Mouse (Mus musculus) adrenal gland (tissue): Measurements from ENCODE around the gene Frs3.

ENCODE experiments used
- intact Hi-C: fragments of 180-260 bp; cut with DNase I; formaldehyde crosslinking; loops from one replicate; pipeline ENCODE4 v1.15.1; 2025

Frs3 gene

DNA sequence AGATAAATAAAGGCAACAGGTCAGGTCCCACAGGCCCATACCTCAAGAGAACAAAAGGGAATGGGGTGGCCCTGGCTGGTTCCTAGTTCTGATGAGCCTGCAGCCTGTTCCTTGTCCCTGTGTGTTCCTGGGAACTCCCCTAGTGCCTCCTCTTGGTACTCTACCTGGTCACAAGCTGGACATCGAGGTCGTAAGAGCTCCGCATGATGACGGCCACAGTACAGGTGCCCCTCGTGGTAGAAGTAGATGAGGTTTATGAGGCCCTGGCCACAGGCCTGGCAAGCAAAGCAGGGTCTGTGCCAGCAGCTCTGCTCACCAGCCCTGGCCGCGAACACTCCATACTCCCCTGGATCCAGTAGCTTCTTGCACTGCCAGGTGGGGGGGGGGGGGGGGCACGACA is 1.1 kb downstream of the Frs3 start:
- intact Hi-C loops = loop anchor here (5.0 kb wide), 1 partner anchor 183 kb away; the partner anchor contains the start of gene Ccnd3

DNA sequence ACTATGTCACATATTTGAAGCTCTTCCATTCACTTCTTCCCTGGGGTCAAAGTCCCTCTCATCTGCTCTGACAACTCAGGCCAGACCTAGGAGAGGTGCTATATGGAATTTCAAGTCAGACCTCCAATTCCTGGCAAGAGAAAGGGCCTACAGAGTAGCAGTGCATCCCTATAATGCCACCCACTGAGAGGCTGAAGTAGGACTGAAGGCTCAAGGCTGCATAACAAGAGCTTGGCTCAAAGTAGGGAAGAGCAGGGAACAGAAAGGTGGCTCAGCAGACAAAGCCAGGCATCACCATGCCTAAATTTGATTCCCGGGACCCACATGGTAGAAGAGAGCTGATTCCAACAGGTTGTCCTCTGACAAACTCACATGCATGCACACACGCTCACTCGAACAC is 2.8 kb downstream of the Frs3 start:
- intact Hi-C loops = no loop called here

DNA sequence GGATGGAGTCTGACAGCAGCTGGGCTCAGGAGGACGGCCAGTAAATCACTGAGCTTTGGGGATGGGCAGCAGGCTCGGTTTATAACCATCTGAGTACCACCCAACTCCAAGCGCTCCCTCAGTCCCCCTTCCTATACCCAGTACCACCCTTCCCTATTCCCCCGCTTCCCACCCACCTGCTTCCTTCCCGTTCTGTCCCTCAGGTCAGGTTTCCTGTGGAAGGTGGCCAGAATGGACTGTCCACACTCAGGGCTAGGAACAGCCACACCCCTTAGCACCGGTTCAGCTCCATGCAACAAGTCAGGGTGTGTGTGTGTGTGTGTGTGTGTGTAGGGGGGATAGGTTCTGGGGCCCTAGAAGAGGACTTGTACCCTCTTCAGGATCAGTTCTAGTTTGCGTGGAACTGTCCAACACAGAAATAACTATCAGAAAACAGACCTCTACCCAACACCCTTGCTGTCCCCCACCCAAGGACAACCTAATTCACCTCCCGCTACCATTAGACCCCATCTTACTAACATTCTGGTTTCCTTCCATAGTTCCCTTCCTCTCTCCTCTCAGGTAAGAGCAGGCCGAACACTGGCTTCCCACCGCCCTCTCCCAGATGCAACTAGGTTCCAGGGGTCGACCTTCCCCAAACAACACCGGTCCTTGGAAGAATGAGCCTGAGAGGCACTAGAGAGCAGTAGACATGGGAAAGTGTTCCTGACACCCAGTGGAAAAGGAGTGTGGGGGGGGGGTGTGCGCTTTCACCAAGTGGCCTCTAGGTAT is 5.0 kb downstream of the Frs3 start:
- intact Hi-C loops = no loop called here

DNA sequence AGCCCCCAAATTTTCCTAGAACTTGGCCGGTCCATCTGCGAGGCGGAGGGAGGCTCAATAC is 5.4 kb downstream of the Frs3 start, which contains the start of gene Gm21981:
Gene Gm21981 (minus strand): TSS at position 14 of the 61 bp plus-strand sequence.
- intact Hi-C loops = no loop called here

DNA sequence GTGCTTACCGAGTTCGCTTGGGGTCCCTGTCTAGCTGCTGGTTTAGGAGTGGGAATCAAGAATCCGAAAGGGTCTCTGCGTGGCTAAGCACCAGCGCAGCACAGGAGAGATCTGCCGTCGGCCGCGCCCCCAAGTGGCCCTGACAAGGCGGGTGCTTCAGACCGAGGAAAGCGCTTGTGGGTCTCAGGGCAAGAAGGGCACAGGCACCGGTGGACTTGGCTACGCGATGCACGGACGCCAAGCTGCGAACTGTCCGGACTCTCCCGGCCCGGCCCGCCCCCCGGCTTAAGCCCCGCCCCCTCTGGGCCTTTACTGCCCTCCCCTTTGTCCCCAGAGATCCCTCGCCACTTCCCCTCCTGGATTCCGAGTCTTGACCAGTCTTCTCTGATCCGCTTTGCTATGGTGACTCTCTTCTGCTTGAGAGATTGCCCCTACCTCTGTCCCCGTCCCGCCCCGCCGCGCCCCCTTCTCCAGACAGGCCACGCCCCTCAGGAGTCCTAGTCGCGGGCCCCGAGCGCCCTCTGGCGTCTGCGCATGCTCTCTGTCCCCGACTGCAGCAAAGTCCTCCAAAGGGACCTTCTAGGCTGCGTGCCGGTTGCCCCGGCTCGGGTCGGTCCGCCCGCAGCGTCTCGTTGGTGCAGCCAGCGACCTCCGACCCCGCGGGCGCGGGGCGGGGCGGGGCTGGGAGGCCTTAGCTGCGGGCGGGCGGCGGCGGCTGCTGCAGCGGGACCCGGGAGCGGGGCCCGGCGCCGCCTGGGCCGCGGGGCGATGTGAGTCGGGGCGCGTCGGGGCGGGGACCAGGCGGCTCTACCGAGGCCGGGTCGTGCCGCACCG is 5.9 kb downstream of the Frs3 start, which contains the start of gene Prickle4:
Gene Prickle4 (minus strand): TSS at position 234 of the 834 bp plus-strand sequence.
- intact Hi-C loops = no loop called here

DNA sequence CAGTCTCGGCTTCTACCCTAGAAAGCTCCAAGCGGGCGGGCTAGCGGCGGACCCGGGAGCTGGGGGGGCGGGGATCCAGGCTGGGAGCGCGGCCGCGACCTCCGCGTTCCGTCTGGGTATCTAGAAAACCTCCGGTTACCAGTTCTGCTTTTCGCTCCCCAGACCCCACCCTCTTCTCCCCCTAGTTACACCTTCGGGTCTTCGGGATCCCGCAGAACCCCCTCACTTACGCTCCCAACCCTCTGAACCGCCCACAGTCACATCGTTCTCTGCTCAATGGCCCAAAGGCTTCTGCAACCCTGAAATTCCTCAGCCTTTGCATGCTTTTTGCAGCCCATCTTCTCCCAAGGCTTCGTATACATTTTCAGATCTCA is 6.5 kb downstream of the Frs3 start:
- intact Hi-C loops = no loop called here

DNA sequence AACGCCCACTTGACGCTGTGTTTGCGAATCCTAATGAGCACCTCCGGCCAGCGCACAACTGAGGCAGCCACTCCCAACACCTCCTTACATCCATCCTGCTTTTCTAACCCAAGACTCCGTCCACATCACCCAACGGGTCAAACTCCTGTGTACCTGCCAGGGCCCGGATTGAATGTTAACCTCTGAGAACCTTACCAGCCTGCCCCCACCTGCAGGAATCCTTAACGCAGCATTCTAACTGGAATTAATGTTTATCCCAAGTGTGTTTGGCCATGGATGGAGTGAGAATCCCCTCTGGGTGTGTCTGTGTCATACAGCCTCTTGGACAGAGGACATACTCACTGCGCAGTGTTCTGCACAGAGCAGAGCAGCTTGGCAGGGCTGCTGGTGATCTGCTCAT is 9.3 kb downstream of the Frs3 start:
- intact Hi-C loops = no loop called here

DNA sequence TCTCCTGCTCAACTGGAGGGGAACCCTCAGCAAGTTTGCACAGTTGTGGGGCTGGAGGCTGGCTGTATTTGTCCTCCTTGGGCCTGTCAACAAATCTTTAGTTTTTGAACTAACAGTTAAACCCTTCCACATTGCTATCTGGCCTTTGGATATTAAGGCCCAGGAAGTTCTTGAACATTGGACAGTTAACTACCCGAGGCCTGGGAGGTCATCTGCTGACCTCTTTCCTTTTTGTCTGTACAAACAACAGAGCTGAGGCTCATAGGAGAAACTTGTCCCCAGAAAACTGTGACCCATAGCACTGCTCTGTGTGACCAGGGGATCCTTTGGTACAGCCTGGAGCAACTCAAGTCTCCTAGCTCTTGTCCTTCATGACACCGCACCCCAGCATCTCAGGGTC is 10.2 kb downstream of the Frs3 start:
- intact Hi-C loops = no loop called here

DNA sequence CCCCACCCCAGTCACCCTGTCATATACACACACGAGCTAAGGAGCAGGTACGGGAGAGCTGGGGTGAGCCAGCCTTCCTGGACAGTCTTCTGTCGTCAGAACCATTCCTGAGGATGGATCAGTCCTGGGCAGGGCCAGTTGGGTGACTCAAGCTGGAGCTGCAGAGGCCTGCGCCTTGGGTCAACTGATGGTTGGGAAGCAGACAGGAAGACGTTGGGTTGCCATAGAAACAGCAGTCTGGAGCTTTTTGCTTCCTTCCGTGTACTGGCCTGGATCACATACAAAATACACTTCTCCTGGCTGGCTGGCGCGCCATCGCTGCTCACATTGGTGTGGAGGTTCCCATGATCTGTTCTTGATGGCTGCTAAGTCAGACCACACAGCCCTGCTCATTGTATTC is 13.0 kb downstream of the Frs3 start:
- intact Hi-C loops = no loop called here

DNA sequence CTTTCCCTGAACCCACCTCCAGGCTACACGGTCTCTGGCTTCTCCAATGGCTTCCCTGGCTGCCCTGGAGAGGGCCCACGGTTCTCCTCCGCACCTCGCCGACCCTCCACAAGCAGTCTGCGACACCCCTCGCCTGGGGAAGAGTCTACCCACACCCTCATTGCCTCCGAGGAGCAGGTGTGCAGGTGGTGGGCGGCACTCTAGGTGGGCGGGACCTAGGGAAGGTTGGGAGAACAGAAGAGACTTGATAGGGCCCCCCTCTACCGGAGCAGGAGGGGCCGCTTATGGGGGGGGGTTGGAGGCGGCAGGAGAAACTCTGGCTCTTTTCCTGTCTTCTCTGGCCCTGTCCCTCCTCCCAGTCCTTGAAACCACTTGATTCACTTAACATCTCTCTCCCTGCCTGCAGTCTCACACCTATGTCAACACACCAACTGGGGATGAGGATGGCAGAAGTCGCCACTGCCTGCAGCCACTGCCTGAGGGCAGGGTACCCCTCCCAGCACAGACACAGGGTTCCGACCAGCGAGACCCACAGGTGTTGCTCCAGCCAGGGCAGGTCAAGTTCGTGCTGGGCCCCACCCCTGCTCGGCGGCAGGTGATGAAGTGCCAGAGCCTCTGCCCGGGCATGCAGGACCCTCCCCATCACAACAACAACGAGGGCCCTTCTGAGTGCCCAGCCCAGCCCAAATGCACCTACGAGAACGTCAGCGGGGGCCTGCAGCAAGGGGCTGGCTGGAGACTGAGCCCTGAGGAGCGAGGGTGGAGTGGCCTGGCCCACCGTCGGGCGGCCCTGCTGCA is 13.9 kb downstream of the Frs3 start:
- intact Hi-C loops = no loop called here

DNA sequence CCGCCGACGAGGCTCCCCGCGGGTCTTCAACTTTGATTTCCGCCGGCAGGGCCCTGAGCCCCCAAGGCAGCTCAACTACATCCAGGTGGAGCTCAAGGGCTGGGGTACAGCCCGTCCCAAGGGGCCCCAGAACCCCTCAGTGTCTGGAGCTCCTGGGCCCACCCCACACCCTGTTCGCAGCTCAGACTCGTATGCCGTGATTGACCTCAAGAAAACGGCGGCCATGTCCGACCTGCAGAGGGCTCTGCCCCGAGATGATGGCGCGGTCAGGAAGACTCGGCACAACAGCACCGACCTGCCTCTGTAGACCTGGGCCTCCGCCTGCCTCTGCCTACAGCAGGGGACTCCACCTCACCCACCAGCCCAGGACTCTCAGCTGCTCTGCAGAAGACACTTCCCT is 14.7 kb downstream of the Frs3 start:
- intact Hi-C loops = no loop called here

DNA sequence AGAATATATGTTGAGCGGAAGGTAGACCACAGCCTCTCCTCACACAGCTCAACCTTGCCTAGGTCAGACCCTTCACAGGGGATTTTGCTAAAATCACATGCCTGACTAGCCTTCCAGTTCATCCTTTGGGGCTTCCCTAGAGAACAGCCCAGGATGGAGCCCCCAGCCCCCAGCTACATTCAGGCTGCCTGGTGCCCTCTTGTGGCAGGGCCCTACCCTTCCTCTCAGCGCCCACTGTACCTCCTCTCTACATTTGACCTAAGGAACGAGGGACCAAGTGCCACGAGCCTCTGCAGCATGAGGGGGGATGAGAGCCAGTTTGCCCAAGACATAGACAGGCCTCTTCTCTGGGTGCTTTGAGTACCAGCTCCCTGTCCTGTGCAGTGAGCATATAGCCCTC is 15.9 kb downstream of the Frs3 start:
- intact Hi-C loops = no loop called here

DNA sequence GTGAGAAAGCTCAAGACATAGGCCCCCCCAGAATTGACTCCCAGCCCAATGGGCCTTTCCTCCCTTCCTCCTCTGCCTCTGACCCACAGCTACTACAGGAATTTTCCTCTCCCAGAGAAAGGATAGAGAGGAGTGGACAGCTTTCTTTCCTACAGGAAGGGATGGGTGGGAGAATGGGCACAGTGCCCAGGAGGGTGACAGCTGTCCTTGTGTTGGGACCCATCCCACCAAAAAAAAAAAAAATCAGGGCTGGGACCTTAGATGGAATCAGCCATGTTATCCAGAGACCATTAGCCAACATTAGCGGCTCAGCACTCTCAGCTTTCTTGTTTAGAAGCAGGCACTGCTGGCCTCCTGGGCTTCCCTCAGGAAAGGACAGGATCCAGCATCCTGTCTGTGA is 17.4 kb downstream of the Frs3 start:
- intact Hi-C loops = no loop called here

DNA sequence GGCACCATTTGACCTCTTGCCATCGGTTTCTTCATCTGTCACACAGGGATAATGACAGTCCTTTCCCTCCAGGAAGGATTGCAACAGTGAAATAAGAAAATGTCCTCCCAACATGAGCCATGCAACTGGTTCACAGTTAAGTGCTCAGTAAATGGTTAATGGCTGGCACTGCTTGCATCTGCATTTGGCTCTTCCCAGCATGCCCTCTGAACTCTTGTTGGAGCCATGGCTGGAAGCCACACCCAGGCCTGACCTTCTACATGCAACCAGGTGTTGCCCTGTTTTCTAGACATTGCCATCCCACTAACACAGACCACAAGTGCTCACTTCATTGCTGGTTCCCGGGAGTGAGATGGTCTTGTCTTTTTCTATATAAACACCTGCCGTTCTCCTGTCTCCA is 19.1 kb downstream of the Frs3 start:
- intact Hi-C loops = no loop called here

DNA sequence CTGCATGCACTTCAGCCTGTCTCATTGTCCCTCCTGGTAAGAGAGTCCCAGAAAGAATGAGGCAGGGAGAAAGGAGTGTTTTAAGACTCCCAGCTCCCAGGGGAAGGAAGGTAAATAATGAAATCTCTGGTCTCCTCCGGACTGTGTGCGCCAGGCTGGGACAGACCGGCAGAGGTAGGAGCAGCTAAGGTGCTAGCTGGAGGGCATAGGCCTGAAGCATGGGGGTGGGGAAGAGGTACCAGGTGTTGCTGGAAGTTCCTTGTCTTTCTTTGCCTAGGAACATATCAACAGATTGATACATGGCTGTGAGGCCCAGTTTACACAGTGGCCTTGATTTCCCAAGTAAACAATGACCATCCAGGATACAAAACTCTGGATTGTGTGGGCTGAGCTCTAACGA is 20.1 kb downstream of the Frs3 start:
- intact Hi-C loops = no loop called here

DNA sequence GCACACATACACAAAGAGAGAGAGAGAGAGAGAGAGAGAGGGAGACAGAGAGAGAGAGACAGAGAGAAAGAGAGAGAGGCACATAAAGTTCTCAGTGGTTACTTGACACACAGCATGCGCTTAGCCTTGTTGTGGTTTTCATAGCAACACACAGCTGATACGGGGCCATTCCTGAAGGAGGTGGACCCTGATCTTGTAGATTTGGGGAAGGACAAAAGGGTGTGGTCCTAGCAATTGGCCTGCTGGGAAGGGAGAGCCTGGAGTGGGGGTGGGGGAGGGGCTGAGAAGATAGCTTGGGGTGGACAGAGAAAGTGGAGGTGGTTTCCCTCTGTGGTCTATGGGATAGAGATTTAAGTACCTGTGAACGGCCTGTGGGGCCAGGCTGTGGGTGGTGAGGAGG is 21.2 kb downstream of the Frs3 start:
- intact Hi-C loops = no loop called here

DNA sequence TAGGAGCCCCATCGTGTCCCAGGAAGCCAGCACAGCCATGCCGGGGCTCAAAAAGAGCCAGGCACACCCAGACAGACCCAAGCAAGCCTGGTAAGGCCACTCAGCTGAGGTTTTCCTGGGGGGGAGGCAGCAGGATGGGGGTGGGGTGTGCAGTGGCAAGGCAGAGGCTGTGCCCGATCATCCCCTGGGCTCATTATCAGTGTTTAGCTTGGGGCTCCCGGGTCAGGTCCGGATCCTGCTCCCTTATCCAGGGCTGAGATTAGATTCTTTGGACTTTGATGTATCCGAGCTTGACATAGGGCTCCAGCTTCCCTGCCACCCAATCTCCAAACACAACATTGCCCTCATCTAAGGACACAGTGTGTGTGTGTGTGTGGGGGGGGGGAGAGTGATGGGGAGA is 23.1 kb downstream of the Frs3 start:
- intact Hi-C loops = no loop called here

DNA sequence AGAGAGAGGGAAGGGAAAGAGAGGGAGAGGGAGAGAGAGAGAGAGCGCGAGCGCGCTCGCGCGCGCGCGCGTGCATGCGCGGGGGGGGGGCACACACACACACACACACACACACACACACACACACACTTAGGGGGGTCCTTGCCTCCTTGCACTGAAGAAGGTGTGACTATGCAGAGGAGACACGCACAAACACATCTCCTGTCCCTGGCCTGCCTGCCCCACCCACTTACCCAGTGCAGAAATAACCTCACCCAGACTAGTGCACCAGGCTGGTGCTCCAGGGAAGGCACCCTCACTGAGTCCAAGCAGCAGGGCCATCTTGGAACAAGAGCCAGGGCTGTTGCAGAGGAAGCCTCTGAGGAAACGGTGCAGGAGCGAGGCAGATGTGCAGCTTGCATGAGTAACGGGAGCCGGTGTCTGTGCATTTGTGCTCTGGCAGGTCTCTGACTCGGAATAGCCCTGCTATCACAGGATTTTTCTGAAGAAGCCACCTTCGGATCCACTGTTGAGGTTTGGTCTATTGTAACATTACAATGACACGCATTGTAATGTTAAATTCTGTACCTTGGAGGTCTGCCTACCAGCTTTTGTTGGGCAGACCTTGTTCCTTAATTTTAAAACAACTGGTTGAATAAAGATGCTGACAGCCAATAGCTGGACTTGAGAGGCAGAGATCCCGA is 24.2 kb downstream of the Frs3 start:
- intact Hi-C loops = no loop called here

DNA sequence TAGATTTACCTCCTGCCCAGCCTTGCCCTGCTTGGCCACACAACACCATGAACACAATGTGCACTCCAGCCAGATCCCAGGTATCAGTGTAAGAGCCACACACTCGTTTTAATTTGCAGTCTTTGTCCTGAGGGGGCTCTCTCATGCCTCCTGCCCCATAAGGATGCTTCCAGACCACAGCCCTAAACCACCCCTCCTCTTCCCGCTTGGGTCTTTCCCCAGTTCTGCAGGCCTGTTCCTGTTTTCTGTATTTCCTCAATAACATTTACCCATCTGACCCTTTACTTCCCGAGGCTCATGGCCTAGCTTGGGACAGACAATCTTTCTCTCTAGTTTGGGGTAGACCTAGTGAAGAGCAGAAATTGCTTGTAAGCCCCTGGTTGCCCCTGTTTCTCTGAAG is 26.2 kb downstream of the Frs3 start:
- intact Hi-C loops = no loop called here

DNA sequence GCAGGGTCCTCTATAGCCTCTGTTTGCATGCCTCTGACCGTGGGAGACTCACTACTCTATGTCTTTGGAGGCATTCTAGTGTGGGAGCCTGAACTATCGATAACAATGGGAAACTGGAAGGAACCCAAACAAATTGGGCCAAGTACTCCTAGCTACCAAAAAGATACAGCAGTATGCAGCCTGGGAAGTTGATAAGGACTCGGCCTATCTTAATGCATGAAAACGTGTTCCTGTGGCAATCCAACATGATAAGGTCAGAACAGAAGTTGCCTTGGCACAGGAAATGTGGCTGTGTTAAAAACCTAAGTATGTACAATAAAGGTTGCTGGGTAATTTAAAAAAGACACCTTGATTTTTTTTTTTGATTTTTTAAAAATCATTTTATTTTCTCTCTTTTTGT is 32.4 kb downstream of the Frs3 start:
- intact Hi-C loops = no loop called here

DNA sequence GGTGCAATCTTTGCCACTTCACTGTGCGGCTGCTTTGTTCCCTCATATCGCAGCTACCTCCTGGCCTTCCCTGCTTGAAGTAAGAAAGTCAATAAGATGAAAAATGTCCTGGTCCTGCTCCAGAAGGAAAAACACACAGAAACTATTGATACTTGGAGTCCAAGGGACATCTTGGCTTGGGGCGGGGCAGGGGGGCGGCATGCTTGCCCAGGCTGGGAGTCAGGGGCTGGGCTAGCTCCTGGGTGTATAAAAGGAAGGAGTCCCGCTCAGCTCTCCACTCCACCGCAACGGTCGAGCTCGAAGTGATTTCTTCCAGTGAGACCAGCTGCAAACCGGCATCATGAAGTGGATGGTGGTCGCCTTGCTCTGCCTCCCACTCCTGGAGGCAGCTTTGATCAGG is 37.7 kb downstream of the Frs3 start, which contains the start of gene Pgc:
Gene Pgc (plus strand): TSS at position 277 of the 400 bp plus-strand sequence.
- intact Hi-C loops = no loop called here
